Mouse (Mus musculus): ENCODE measurements around the gene 4921504E06Rik. TPM values are rescaled to one million over a fixed set of nuclear protein-coding genes. Genes with fewer than 3 reads are reported as not detected.
A peak's percentile ranks its signal among the peaks of the same experiment; 100 is the strongest.

4921504E06Rik gene
- polyA plus RNA-seq, 1 experiment from 2014 or later, result not detected

DNA sequence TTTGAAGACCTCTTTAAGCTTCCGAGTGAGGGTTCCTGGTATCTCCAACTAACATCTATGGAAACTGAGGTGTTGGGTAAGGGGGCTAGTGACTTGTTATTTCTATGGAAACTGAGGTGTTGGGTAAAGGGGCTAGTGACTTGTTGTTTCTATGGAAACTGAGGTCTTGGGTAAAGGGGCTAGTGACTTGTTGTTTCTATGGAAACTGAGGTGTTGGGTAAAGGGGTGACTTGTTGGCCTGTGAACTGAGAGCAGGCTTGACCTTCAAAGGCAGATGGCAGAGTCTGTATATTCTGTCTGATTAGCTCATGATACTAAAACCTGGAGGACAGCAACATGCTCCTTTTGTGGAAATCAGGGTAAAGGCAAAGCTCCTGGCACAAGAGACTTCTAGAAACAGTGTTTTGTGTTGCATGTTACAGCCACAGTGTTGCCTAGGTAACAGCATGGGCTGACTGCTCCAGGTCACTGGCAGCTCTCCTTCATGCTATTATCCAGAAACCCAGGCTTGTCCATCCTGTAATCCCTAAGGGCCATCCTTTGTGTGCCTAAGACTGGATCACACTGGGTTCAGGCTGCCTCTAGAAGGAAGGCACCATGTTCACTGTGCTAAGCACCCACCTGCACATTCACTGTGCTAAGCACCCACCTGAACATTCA, 133.9 kb downstream of the 4921504E06Rik start:
- no peaks in the 10 kb centered on the region for H3K4me1 ChIP-seq (ENCODE audit: control insufficient read depth, insufficient read depth, low read length)
- H3K27me3 ChIP-seq (ENCODE audit: control insufficient read depth, insufficient read depth, low read length), result peaks cover 11% of the 10 kb centered on the region
- 58% methylated on average over 1 of the region's 1 CpGs for WGBS
- no peak overlapping the region for H3K9ac ChIP-seq (ENCODE audit: low read depth, low read length)
- no peaks in the 10 kb centered on the region for H3K36me3 ChIP-seq (ENCODE audit: control insufficient read depth, insufficient read depth, low read length)
- H3K4me2 ChIP-seq (replicated peaks; ENCODE audit: low read depth, low read length), result no peak overlapping the region
- no peak overlapping the region for H3K27ac ChIP-seq (ENCODE audit: low read depth, low read length)
- no peaks in the 10 kb centered on the region for H3K9me3 ChIP-seq (ENCODE audit: control insufficient read depth, low read length)
- H3K4me3 ChIP-seq (ENCODE audit: low read length), result no peak overlapping the region
- no peak for ATAC-seq (ENCODE audit: low FRiP score, low TSS enrichment)

DNA sequence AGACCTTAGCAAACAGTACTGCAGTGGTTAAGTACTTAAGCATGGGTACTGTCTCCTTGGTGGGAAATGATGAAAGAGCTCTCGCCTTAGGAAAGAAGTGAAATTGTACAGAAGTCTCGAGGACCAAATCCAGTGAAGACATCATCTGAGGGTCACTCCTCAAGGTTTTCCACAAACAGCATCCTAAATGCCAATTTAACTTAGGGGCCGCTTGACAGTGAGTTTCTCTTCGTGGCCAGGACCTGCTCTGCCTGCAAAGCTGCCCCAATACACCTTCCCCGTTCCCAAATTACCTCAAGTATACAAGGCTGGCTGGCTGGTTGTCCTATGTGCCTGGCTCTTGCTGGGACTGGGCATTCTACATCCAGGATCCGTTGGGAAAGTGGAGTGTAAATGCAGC, 137.6 kb downstream of the 4921504E06Rik start:
- Histone ChIP-seq H3K9ac (ENCODE audit: low read depth, low read length) (no peak overlapping the region), H3K27ac (ENCODE audit: low read depth, low read length) (no peak overlapping the region), H3K27me3 (ENCODE audit: control insufficient read depth, insufficient read depth, low read length) (no peaks in the 10 kb centered on the region; the same call in 1 of the 2 replicates), H3K4me2 (replicated peaks; ENCODE audit: low read depth, low read length) (no peak overlapping the region), H3K9me3 (ENCODE audit: control insufficient read depth, low read length) (no peaks in the 10 kb centered on the region), H3K4me3 (ENCODE audit: low read length) (no peak overlapping the region), H3K4me1 (ENCODE audit: control insufficient read depth, insufficient read depth, low read length) (no peaks in the 10 kb centered on the region), H3K36me3 (ENCODE audit: control insufficient read depth, insufficient read depth, low read length) (no peaks in the 10 kb centered on the region)
- WGBS, result 72% methylated on average over 6 of the region's 6 CpGs
- ATAC-seq (ENCODE audit: low FRiP score, low TSS enrichment), result no peak

DNA sequence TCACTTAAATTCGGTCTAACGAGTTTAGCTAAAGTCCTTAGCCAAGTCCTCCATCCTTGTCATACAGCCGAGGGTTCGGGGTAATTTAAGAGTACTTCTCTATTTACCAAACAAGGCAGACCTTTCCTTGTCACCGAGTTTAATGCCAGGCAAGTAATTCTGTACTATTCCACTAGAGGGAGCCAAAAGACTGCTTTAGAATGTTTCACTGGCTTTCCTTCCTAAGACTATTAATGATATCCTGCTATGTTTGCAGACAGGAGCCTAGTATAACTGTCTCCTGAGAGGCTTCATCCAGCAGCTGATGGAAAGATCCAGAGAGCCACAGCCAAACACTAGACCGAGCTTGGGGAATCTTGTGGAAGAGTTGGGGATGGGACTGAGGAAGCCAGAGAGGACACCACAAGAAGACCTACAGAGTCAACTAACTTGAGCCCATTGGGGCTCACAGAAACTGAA, 138.6 kb downstream of the 4921504E06Rik start:
- peak; percentile 61; the same call in 1 of the 2 replicates for ATAC-seq (ENCODE audit: low FRiP score, low TSS enrichment)
- Histone ChIP-seq H3K36me3 (ENCODE audit: control insufficient read depth, insufficient read depth, low read length) (no peaks in the 10 kb centered on the region), H3K27ac (ENCODE audit: low read depth, low read length) (no peak overlapping the region), H3K27me3 (ENCODE audit: control insufficient read depth, insufficient read depth, low read length) (no peaks in the 10 kb centered on the region; the same call in 1 of the 2 replicates), H3K4me1 (ENCODE audit: control insufficient read depth, insufficient read depth, low read length) (no peaks in the 10 kb centered on the region), H3K9ac (ENCODE audit: low read depth, low read length) (no peak overlapping the region), H3K9me3 (ENCODE audit: control insufficient read depth, low read length) (no peaks in the 10 kb centered on the region), H3K4me2 (replicated peaks; ENCODE audit: low read depth, low read length) (peak overlapping the region; percentile 42), H3K4me3 (ENCODE audit: low read length) (peak overlapping the region; percentile 20; the same call in 1 of the 2 replicates)
- WGBS, result 2% methylated on average over 6 of the region's 6 CpGs

DNA sequence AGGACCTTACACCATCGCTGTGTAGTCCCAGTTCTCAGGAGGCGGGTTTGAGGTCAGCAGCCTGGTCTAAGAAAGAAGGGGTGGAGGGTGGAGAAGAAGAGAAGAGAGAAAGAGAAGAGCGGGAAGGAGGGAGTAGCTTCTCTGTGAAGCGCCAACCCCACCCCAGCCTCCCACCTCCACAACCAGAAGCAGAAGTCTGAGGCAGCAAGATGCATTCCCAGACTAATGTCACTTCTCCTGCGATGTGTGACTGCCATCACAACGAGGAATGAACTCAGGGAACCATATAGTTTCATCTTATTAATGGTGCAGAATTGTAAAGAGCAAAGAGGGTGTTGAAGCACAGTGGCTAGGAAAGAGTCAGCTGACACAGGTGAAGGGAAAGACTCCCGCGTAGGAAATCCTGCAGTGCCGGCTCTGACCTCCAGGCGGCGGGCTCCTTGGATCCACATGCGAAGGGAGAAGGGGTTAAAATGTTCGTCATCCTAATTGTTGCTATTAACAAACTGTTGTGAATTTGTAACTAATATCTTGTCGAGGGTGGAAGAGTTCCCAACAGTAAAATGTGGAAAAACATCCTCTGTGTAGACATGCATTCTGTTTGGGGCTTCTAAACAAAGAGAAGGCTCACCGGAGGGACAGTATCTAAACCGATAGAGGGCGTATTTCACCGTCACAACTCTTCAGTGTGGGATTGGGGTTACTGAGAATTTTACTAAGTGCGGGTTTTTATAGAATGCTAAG, 139.3 kb downstream of the 4921504E06Rik start:
- H3K4me3 ChIP-seq (ENCODE audit: low read length), result peak overlapping the region; percentile 20; the same call in 1 of the 2 replicates
- H3K9me3 ChIP-seq (ENCODE audit: control insufficient read depth, low read length), result no peaks in the 10 kb centered on the region
- peak; percentile 62; the same call in 1 of the 2 replicates for ATAC-seq (ENCODE audit: low FRiP score, low TSS enrichment)
- H3K4me1 ChIP-seq (ENCODE audit: control insufficient read depth, insufficient read depth, low read length), result no peaks in the 10 kb centered on the region
- H3K36me3 ChIP-seq (ENCODE audit: control insufficient read depth, insufficient read depth, low read length), result no peaks in the 10 kb centered on the region
- 22% methylated on average over 19 of the region's 19 CpGs for WGBS
- no peak overlapping the region for H3K9ac ChIP-seq (ENCODE audit: low read depth, low read length)
- H3K27me3 ChIP-seq (ENCODE audit: control insufficient read depth, insufficient read depth, low read length), result no peaks in the 10 kb centered on the region; the same call in 1 of the 2 replicates
- H3K27ac ChIP-seq (ENCODE audit: low read depth, low read length), result no peak overlapping the region
- peak overlapping the region; percentile 42 for H3K4me2 ChIP-seq (replicated peaks; ENCODE audit: low read depth, low read length)

Other genes with a start within 250 kb of the 4921504E06Rik start
- 33.3 and 36.6 TPM in 2 replicates for gene Msrb2, start 182.5 kb downstream of the 4921504E06Rik start, polyA plus RNA-seq (2014; fragmentation: Nextera tagmentation; extraction: Ambion mirVana)
- not detected in 2 replicates for gene Ptf1a, start 108.3 kb downstream of the 4921504E06Rik start, polyA plus RNA-seq (2014; fragmentation: Nextera tagmentation; extraction: Ambion mirVana)
- 1.9 TPM in 2 replicates for gene Otud1, start 103.8 kb upstream of the 4921504E06Rik start, polyA plus RNA-seq (2014; fragmentation: Nextera tagmentation; extraction: Ambion mirVana)